Mouse (Mus musculus): Measurements from ENCODE around the gene Adcy4.

Gene Adcy4

DNA sequence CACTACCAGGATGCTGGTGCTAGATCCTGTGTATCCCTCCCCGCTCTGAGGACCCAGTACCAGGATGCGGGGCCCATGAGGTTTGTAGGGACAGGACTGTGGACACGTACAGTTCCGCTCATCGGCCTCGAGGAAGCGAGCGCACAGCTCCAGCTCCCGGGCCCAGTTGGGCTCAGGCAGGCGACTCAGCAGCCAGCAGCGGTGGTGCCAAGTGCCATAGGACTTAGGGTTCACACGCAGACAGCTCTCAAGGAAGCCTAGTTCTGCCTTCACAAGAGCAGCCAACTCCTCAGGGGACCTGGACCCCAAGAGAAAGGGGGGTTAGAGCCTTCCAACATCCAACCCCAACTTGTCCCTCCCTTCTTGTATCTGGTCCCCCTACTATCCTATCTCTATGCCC lies 63.2 kb downstream of the Adcy4 start:
- DNase-seq (ENCODE audit: low read depth, low spot score) = no peak

DNA sequence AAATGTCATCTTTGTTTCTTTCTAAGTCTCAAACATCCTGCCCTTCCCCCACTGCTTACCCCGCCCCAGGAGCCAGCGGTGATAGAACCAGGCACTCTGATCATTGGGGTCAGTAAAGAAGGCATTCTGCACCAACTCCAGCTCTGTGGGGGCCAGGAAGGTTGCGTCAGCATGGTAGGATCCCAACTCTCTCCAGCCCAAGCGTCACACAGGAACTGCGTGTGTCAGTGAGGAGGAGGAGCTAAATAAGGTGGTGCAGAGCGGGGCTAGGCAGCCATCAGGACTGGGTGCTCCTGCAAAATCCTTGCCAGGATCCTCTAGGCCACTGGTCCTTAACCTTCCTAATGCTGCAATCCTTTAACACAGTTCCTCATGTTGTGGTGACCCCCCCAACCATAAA lies 64.2 kb downstream of the Adcy4 start:
- DNase-seq (ENCODE audit: low read depth, low spot score) = no peak
